Mouse (Mus musculus): ENCODE measurements around the gene Kcna10.

GRCm38 (mm10) chr3:107231202-107231601 lies 48.3 kb downstream of the Kcna10 start:
- TF ChIP-seq CTCF (IDR thresholded peaks at IDR 0.05; ENCODE audit: extremely low read depth, insufficient read length, insufficient replicate concordance, low read depth, low read length) (no peak), POLR2A (IDR thresholded peaks at IDR 0.05; ENCODE audit: low read depth, low read length) (no peak)

Measured in small intestine, adult 2 months (tissue).